Mouse (Mus musculus): ENCODE data around the gene Olfr723.
"Not testable (repeated sequence)": the region's sequence is repeated elsewhere in the genome, so short reads cannot be mapped to it uniquely, and the experiment has no call there.

The Olfr723 gene

GRCm38 (mm10) chr14:49931687-49932086 lies at the start of gene Olfr723:
Olfr723 (minus strand) TSS chr14:49931787.
- not testable (repeated sequence) for DNase-seq (ENCODE audit: low read depth, low spot score)

GRCm38 (mm10) chr14:49963174-49963573 lies 31.6 kb upstream of the Olfr723 start, which contains the start of gene Olfr724:
Olfr724 (minus strand) TSS chr14:49963274.
- not testable (repeated sequence) for DNase-seq (ENCODE audit: low read depth, low spot score)

- no peak for DNase-seq (ENCODE audit: low read depth, low spot score)
Measured at GRCm38 (mm10) chr14:49955890-49956289, 24.3 kb upstream of the Olfr723 start.

GRCm38 (mm10) chr14:49901899-49902298 lies 29.7 kb downstream of the Olfr723 start, which contains the start of gene Olfr722:
Olfr722 (minus strand) TSS chr14:49901999.
- DNase-seq (ENCODE audit: low read depth, low spot score), result no peak
